Mouse (Mus musculus) NIH3T3 (cell line): ENCODE measurements around the gene Pdcl3.
A peak's percentile ranks its signal among the peaks of the same experiment; 100 is the strongest.

ENCODE experiments used
- DNase-seq: peaks from one replicate; pipeline ENCODE4 v3.0.0-alpha.2; 2012; ENCODE audit warnings: low read depth

Pdcl3 gene

GRCm38 (mm10) chr1:38985308-38985707 is at the start of gene Pdcl3:
Gene Pdcl3, plus strand, starts transcription at chr1:38985608.
- DNase-seq, result no peak

GRCm38 (mm10) chr1:38936780-38937179 is 48.6 kb upstream of the Pdcl3 start:
- peak; percentile 65 for DNase-seq

DNA sequence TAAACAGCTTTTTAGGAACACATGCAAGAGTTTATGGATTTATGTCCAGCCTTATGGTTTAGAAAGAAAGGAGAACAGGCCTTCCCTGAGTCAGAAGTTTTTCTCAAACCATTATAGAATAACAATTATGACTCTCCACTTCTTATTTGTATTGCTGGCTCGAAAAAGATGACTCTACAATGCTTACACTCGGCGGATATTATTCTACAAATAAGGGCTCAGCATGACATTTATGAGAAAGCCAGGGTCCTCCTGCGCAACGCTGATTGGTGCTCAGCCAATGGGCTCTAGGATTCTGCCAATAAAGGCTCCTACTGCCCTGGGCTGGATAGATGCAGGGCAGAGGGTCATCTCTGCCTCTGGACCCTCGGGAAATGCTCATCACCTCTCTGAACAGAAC is 46.6 kb upstream of the Pdcl3 start, which contains the start of gene Nms:
Gene Nms, plus strand, starts transcription at position 301 of the 400 bp plus-strand sequence.
- no peak for DNase-seq

DNA sequence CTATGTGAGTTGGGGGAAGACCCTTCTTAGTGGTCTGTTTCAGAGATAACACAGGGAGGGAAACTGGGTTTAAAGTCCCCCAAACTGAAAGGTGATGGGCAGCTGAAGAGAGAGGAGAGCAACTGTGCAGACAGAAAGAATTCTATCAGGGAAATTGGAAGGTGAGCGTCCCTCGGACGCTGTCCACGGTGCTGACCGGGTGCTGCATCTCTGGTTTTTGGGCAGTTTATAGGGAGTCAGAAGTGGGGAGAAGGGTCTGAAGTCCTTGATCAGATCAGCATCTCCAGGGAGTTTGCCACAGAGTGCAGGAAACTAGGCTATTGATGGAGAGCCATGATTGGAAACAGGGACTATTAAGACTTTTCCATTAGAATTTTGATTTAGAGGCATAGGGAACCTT is 45.8 kb upstream of the Pdcl3 start:
- DNase-seq, result peak; percentile 77

- no peak for DNase-seq
These were observed 29.0 kb upstream of the Pdcl3 start for GRCm38 (mm10) chr1:38956457-38956856.

DNA sequence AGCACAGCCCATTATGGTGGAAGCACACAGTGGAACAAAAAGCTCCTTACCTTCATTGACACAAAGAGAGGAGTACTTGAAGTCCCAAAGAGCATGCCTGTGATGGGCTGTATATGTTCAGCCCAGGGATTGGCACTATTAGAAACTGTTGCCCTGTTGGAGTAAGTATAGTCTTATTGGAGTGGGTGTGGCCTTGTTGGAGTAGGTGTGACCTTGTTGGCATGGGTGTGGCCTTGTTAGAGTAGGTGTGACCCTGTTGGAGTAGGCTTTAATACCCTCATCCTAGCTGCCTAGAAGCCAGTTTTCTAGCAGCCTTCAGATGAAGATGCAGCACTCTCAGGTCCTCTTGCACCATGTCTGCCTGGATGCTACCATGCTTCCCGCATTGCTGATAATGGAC is 16.3 kb upstream of the Pdcl3 start:
- DNase-seq, result no peak

- peak; percentile 20 for DNase-seq
These were observed 13.7 kb upstream of the Pdcl3 start for GRCm38 (mm10) chr1:38971712-38972111.

- peak; percentile 72 for DNase-seq
These were observed 12.3 kb upstream of the Pdcl3 start for GRCm38 (mm10) chr1:38972986-38973592.

- DNase-seq, result peak; percentile 18
These were observed 5.5 kb upstream of the Pdcl3 start for GRCm38 (mm10) chr1:38979953-38980352.

- no peak for DNase-seq
These were observed 1.5 kb upstream of the Pdcl3 start for GRCm38 (mm10) chr1:38983870-38984269.

DNA sequence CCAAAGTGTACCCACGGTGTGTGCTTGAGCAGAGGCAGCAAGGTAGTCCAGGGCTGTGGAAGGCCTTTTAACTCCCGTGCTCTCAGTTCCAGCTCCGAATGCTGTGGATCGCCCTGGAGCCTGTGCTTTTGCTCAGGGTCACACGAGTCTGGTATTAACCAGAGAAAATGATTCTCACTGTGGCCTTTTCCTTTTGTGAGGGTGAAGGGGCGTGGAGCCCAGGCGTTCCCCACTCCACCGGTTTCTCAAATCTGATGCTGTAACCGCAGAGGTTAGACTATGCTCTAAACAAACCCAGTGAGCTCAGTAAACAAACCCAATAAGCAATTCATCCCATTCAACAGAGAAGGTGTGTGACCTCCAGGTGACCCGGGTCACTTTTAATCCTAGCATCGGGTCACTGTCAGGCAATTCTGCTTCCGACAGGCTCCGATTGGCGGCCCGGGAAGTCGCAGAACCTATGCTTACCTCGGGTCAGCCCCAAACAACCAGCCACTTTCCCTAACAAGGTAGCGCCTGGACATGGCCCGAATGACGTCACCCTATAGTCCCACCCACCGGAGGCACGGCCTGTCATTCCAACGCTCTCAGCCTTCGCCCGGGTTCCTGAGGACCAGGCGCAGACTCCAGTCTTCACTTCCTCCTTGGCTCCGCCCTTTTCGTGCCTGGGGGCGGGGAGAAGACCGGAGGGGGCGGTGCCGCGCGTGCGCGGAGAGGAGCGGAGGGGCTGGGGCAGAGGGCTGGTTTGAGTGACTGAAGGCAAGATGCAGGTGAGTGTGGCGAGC is 1.9 kb downstream of the Pdcl3 start:
- DNase-seq, result peak; percentile 99

GRCm38 (mm10) chr1:38987865-38988211 is 2.4 kb downstream of the Pdcl3 start:
- no peak for DNase-seq

DNA sequence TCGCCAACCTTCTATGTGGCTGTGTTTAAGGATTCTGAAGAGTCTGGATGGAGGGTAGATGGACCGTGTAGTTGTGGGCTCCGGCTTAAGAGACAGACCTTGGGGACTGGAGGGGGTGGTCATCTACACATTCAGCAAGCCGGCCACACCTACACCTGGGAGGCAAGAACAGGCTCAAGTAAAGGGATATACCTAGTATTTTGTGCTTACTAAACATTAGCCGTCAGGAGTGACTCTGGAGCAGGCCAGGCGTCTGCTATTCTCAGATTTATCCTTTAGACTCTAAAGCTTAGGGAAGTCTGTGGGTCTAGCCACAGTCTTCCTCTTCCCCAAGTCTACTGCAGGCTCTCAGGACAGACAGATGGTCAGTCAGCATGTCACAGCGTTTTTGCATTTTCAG is 2.9 kb downstream of the Pdcl3 start:
- DNase-seq, result no peak

DNA sequence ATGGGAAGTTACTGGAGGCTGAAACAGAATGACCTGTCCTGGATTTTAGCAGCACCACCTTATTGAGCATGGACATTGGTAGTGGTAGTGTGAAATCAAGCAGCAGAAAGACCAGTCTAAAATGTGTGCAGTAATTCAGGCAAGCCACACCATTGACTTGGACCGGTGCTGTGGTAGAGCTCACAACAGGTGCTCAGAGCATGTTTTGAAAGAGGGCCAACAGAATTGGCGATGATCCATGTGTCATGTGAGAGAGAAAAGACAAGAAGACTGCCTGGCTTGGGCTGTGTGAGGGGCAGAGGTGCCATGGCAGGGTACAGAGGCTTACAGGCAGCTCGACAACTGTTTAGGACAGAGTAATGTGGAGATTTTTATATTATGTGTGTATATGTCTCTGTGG is 7.0 kb downstream of the Pdcl3 start:
- DNase-seq, result peak; percentile 31

GRCm38 (mm10) chr1:39001106-39001505 is 15.7 kb downstream of the Pdcl3 start:
- DNase-seq, result peak; percentile 93

- DNase-seq, result no peak
These were observed 20.4 kb downstream of the Pdcl3 start for GRCm38 (mm10) chr1:39005751-39006354.

DNA sequence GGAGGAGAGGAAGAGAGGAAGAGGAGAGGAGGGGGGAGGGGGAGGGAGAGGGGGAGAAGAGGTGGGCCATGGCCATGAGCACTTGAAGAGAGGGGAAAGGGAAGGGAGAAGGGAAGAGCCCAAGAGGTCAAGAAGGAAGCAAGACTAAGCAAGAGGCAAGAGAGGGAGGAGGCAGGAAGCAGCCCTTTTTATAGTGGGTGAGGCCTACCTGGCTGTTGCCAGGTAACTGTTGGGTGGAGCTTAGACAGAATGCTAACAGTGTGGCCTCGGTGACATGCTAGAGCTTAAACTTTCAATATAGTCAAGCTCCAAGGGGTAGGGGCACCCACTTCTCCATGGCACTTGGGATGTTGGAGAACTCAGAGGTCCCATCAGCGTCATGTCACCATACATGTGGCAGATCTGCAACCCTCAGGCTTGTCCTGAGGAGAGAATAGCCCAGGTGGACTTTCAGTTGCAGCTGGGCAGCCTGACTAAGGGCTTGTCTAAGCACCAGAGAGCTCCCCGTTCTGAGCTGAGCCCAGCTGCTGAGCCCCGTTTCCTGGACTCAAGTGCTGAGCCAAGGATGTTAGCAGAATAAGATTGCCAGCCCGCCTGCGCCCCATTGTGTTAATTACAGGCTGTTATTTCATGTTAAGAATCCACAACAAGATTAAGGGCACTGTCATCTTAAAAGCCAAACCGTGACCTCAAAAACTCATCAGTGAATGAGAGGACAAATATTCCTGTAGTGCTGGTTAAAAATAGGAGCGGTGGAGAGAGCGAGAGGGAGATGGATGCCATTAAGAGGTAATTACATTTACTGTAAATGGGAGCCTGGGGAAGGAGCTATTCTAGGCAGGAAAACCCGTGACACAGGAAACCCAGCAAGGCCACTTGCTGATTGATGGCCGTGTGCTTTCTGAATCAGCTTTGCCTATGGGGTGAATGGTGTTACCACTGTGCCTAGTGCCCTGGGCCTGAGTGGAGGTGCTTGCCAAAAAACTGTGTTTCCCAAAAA is 21.7 kb downstream of the Pdcl3 start:
- no peak for DNase-seq

DNA sequence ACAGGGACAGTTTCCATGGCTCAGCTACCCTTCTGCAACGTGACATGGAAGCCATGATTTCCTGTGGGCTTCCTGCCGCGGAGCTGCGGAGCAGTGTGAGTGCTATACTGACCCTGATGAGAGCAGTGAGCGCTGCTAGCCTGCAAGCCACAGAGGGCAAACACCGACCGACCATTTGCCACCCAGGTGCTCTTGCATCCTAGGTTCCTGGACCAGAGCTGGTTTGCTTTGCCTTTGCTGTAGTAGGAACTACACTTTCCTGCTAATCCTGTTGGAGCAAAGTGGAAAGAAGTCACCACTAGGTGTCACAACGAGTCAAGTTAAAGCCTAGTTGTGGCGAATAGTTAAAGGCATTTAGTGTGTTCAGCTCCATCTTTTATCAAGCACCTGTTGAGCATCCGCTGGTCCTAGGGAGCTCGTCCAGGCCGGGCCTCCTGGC is 25.2 kb downstream of the Pdcl3 start:
- peak; percentile 89 for DNase-seq

DNA sequence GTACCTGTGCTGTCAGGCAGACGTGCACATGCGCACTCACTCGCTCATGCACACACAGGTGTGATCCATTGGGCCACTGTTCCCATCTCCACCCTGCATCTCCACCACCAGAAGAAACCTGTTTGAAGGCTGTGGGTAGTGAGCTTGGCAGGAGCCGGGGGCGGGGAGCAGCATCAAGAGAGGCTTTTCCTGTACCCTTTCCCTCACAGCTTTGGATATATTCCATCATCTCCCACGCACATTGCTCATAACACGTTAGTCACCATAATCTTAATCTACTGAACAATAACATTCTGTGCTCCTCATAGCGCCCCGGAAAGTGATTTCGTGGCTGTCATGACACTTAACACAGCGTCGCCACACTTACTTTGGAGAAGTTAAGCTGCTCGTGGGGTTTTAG is 27.2 kb downstream of the Pdcl3 start:
- DNase-seq, result peak; percentile 60

GRCm38 (mm10) chr1:39013843-39014242 is 28.4 kb downstream of the Pdcl3 start:
- no peak for DNase-seq

- no peak for DNase-seq
These were observed 30.1 kb downstream of the Pdcl3 start for GRCm38 (mm10) chr1:39015529-39015928.

DNA sequence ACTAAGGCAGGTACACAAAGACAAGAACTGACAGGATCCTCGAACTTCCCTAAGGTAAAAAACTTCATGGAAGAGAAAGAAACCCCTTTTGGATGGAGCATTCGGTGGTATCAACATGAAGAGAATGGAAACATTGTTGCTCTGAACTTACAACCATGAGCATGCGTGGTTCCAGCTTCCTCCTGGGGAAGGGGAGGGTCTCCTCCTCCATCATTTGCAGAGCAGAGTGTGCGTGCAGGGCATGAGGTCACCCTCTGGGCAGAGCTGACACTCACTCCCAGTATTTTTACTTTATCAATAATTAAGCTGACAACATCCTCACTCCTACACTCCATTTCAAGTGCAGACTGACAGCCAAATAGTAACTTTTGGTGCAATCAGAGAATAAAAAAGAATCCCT is 32.5 kb downstream of the Pdcl3 start:
- DNase-seq, result no peak
